Mouse (Mus musculus) cerebellum, adult 2 months (tissue): ENCODE results near the gene B3gat1. TPM values are rescaled to one million over a fixed set of nuclear protein-coding genes. Genes with fewer than 3 reads are reported as not detected.

Source experiments
- DNase-seq, 2 experiments: peaks; one replicate each; pipeline ENCODE4 v3.0.0; 2021
- H3K27ac ChIP-seq: fragments of 200-500 bp; 2 replicates; pipeline ENCODE4 v1.5.1; 2012; ENCODE audit warnings: low read length, control low read depth, inconsistent platforms; ENCODE audit not compliant: insufficient read depth
- H3K27me3 ChIP-seq: fragments of 200-500 bp; 2 replicates; pipeline ENCODE4 v1.6.1; 2012; ENCODE audit warnings: inconsistent platforms, mild to moderate bottlenecking, low read length, moderate library complexity; ENCODE audit not compliant: control insufficient read depth, insufficient read depth
- H3K4me1 ChIP-seq: fragments of 200-500 bp; 2 replicates; pipeline ENCODE4 v1.6.1; 2011; ENCODE audit warnings: low read length; ENCODE audit not compliant: control insufficient read depth, insufficient read depth
- H3K4me3 ChIP-seq: fragments of 200-500 bp; replicated peaks from 2 replicates; pipeline ENCODE3; 2011; ENCODE audit warnings: mild to moderate bottlenecking, low read depth, low read length, control low read depth; ENCODE audit not compliant: insufficient read depth
- CTCF ChIP-seq: fragments of 200-500 bp; IDR thresholded peaks from 2 replicates; pipeline ENCODE4 v1.5.1; 2011; ENCODE audit warnings: low read depth, mild to moderate bottlenecking, control low read depth, low read length, moderate library complexity, borderline replicate concordance; ENCODE audit not compliant: insufficient read depth
- POLR2A ChIP-seq: fragments of 200-500 bp; IDR thresholded peaks from 2 replicates; pipeline ENCODE4 v1.6.1; 2011; ENCODE audit warnings: low read length, control low read depth, borderline replicate concordance; ENCODE audit not compliant: insufficient read depth
- WGBS: fragments of 180-500 bp; shearing (Covaris S2); methylation state at CpG from one replicate; pipeline ENCODE4 v1.1.7; 2018; 5-methylcytosine and 5-hydroxymethylcytosine counted together
- polyA plus RNA-seq: library from polyadenylated mRNA; depleted of rRNA; stranded (reverse); fragments of >200 nt; gene quantifications from 2 replicates; pipeline ENCODE4 v1.2.3, GENCODE M21; 2012; rRNA removed

Gene B3gat1
- 76.0 and 81.2 TPM in 2 replicates for polyA plus RNA-seq

DNA sequence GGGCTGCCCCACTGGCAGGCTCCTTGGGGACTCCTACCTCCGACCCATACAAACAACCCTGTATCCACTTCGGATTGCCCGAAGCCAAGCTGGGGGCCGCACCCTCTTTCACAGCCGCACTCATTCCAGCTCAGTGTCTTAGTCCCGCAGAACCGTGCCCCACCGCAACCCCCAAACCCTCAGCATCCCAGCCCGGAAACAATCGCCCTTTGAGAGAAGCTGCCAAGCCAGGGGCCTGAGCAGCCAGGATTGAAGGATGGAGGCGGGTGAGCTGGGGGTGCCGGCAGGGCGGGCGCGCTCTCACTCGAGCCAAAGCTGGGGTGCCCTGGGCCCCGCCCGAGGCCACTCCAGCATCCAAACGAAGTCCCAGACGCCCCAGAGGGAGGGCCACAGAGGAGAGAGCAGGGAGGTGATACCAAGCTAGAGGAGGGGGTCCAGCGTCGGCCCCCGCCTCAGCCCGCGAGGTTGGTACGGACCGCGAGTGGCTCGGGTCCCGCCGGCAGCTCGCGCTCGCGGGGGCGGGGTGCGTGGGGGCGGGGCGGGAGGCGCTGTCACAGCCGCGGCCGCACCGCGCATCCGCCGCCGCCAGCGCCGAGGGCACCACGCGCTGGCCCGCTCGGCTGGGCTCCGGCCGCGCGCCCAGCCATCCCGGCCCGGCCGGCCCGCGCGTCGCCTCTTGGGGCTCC lies at the start of gene B3gat1:
TSS of gene B3gat1 (plus strand) at position 523 of the 686 bp plus-strand sequence.
- DNase-seq = peak; percentile 30 to 34
- H3K27me3 ChIP-seq = no peaks in the 10 kb centered on the region; the same call in 1 of the 2 replicates
- WGBS = under 1% methylated on average over 65 of the region's 65 CpGs
- no peak within 1 kb of the TSS; the same call in 1 of the 2 replicates for H3K27ac ChIP-seq
- no peak for TF ChIP-seq POLR2A
- TF ChIP-seq CTCF = no peak
- H3K4me1 ChIP-seq = peaks cover 5% of the 10 kb centered on the region
- peak within 1 kb of the TSS; percentile 59 for H3K4me3 ChIP-seq

DNA sequence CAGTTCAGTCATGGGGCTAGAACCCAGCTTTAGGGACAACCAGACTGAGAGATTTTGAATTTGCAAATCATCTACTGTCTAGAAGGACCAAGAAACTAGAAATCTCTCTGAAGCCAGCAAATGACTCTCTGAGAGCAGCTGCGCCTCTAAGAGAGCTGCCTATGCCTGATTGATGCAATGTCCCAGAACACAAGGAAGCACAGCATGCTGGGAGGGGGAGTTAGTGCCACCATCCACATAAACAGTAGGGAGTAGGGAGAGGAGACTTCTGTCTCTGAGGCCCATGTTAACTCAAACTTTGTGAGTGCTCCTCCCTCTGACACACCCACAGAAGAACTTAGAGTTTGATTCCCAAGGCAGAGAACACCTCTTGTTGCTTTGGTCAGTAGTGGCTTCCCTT lies 44.4 kb upstream of the B3gat1 start:
- no peak for TF ChIP-seq CTCF
- no peak for TF ChIP-seq POLR2A
- DNase-seq = no peak
- no peak overlapping the region for H3K4me3 ChIP-seq
- no peaks in the 10 kb centered on the region; the same call in 1 of the 2 replicates for H3K4me1 ChIP-seq
- no peak overlapping the region for H3K27ac ChIP-seq
- no peaks in the 10 kb centered on the region for H3K27me3 ChIP-seq
- 86% methylated on average over 1 of the region's 1 CpGs for WGBS

DNA sequence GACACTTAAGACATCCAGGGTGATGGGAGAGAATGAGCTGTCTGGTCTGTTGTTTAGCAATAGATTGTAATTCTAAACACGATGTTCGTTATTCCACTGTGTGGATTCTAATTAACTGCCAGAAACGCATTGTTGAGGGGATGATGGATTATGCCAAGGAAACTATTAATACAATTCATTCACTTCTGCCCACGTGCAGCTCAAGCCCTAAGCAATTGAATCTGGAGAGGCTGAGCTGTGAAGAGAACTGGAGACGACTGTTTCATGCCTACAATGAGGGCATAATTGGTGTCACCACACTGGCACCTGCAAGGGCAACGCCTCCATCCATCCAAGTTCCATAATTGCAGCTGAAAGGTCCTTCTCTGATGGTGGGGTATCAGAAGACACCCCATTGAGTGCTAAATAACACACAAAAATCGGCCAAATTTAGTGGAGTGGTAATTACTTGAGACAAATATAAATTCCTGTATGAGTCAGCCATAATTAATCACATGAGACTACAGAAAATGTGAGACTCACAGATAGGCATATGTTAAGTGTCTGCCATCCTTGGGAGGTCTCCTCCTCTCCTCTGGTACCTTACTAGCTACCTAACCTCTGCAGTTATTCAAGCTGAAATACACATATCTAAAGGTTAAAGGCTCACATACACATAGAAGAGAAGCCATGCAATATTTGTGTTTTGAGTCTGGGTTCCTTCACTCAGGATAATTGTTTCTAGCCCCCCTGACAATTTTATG lies 43.4 kb upstream of the B3gat1 start:
- Histone ChIP-seq H3K4me3 (no peak overlapping the region), H3K27me3 (no peaks in the 10 kb centered on the region), H3K27ac (no peak overlapping the region), H3K4me1 (peaks cover 7% of the 10 kb centered on the region; the same call in 1 of the 2 replicates)
- WGBS = 40% methylated on average over 7 of the region's 7 CpGs
- TF ChIP-seq POLR2A (no peak), CTCF (no peak)
- no peak for DNase-seq

DNA sequence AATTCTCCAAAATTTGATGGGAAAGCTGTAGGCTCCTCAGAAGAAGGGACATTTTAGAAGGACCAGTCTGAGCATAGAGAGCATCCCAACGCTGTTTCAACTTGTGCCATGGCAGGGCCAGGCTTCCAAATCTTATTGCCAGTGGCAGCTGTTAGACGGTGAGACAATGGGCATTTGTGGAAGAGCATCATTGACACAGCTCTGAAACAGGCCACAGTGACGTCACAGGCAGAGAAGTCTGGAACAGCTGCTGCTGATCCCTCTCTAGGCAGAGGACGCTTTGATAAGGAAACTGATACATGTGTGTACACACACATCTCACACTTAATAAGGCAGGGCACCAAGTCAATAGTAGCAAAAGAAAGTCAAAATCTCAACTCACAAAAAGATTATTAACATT lies 40.9 kb upstream of the B3gat1 start:
- Histone ChIP-seq H3K27me3 (no peaks in the 10 kb centered on the region), H3K27ac (no peak overlapping the region), H3K4me3 (no peak overlapping the region), H3K4me1 (peaks cover 8% of the 10 kb centered on the region; the same call in 1 of the 2 replicates)
- no peak for DNase-seq
- WGBS = 77% methylated on average over 4 of the region's 4 CpGs
- TF ChIP-seq POLR2A = no peak

DNA sequence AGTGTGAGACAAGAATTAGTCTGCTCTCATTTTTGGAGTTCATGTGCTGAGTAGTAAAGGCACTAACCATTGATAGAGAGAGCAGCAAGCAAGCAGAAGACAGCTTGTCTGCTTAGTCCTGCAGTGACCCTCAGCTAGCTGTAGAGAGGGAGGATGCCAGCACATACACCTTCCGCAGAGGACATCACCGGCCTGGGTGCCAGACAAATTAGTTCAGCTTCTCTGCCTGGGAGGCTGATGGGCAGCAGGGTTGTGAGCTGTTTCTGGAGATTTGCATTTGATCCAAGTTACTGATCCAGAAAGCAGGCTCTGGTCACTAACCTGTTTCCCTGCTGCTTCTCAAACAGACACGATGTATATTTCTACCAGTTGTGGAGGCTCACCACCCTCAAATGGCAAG lies 38.9 kb upstream of the B3gat1 start:
- WGBS = 14% methylated on average over 3 of the region's 3 CpGs
- TF ChIP-seq CTCF (no peak), POLR2A (no peak)

DNA sequence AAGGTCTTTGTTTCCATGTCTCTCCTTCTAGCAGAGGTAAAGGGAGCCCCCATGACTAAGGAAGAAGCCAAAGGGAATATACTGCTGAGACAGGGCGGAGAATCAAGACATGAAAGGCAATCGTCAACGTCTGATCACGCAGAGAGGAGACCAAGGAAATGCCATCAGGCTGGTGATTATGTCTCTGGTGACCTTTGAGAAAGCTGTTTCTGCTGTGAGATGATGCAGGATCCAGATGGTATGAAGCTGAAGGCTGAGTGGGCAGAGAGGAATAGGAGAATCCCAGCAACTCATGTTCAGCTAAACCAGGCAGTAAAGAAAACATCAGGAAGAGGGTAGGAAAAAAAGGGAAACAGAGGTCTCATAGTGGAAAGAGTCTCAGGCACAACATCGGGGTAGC lies 38.4 kb upstream of the B3gat1 start:
- Histone ChIP-seq H3K4me3 (no peak overlapping the region), H3K27ac (no peak overlapping the region), H3K4me1 (peaks cover 9% of the 10 kb centered on the region; the same call in 1 of the 2 replicates), H3K27me3 (no peaks in the 10 kb centered on the region)
- WGBS = 54% methylated on average over 5 of the region's 5 CpGs
- TF ChIP-seq POLR2A (no peak), CTCF (no peak)
- DNase-seq = no peak

More for the DNA sequence above, 38.9 kb upstream of the B3gat1 start:
- Histone ChIP-seq H3K27ac (no peak overlapping the region), H3K27me3 (no peaks in the 10 kb centered on the region), H3K4me1 (peaks cover 8% of the 10 kb centered on the region; the same call in 1 of the 2 replicates), H3K4me3 (no peak overlapping the region)
- peak; percentile 15 to 42 for DNase-seq

DNA sequence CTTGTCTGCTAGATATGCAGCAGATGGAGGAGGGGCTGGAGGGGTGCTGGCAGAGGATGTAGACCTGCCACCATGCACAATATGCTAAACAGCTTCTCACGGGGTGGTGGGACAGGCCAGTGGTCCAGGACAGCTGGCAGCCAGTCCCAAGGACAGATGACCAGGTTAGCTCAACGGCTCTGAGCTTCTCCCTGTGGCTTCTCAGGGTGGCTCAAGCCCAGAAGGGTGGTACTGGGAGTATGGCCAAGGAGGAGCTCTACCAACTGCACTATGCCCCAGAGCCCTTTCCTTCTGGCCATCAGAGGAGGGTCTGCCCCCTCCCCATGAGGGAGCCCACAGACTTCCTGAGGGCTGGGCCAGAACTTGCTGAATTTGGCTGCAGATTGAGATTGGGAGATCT lies 35.2 kb upstream of the B3gat1 start:
- H3K27me3 ChIP-seq = no peaks in the 10 kb centered on the region
- H3K27ac ChIP-seq = no peak overlapping the region
- TF ChIP-seq CTCF (no peak), POLR2A (no peak)
- no peak overlapping the region for H3K4me3 ChIP-seq
- peaks cover 13% of the 10 kb centered on the region; the same call in 1 of the 2 replicates for H3K4me1 ChIP-seq
- DNase-seq = no peak
- WGBS = 13% methylated on average over 2 of the region's 2 CpGs
